Mouse (Mus musculus): ENCODE measurements around the gene Rpl5. TPM values are rescaled to one million over a fixed set of nuclear protein-coding genes. Genes with fewer than 3 reads are reported as not detected.

Gene Rpl5
- 74.8 and 83.7 TPM in 2 replicates for polyA plus RNA-seq (2014; fragmentation: Nextera tagmentation; extraction: Ambion mirVana)

GRCm38 (mm10) chr5:107900206-107901013 is at the start of gene Rpl5:
Gene Rpl5 (plus strand): TSS chr5:107900502.
- Histone ChIP-seq H3K36me3 (ENCODE audit: control insufficient read depth, insufficient read depth, low read length) (peaks cover 33% of the 10 kb centered on the region), H3K4me3 (ENCODE audit: low read depth, low read length) (peak within 1 kb of the TSS; percentile 75), H3K4me2 (ENCODE audit: low read length) (peak within 1 kb of the TSS; percentile 82), H3K27me3 (replicated peaks; ENCODE audit: control insufficient read depth, insufficient read depth, low read length) (no peaks in the 10 kb centered on the region), H3K9ac (ENCODE audit: low read length) (peak within 1 kb of the TSS; percentile 94), H3K9me3 (ENCODE audit: control insufficient read depth, low read length) (no peaks in the 10 kb centered on the region), H3K4me1 (replicated peaks; ENCODE audit: control insufficient read depth, insufficient read depth, low read length) (peaks cover 5% of the 10 kb centered on the region; the same call in 1 of the 2 replicates), H3K27ac (ENCODE audit: low read depth) (peak within 1 kb of the TSS; percentile 82)
- peak; percentile 97 for ATAC-seq (replicated peaks; ENCODE audit: low FRiP score, low TSS enrichment, low read depth)
- peak; percentile 95 for DNase-seq (ENCODE audit: low spot score)
- WGBS = 3% methylated on average over 65 of the region's 66 CpGs

- ATAC-seq (replicated peaks; ENCODE audit: low FRiP score, low TSS enrichment, low read depth) = no peak
- Histone ChIP-seq H3K4me3 (ENCODE audit: low read depth, low read length) (no peak overlapping the region), H3K36me3 (ENCODE audit: control insufficient read depth, insufficient read depth, low read length) (no peaks in the 10 kb centered on the region), H3K27ac (ENCODE audit: low read depth) (peak overlapping the region; percentile 59), H3K4me2 (ENCODE audit: low read length) (no peak overlapping the region), H3K9ac (ENCODE audit: low read length) (no peak overlapping the region), H3K4me1 (replicated peaks; ENCODE audit: control insufficient read depth, insufficient read depth, low read length) (peaks cover 16% of the 10 kb centered on the region), H3K27me3 (replicated peaks; ENCODE audit: control insufficient read depth, insufficient read depth, low read length) (no peaks in the 10 kb centered on the region), H3K9me3 (ENCODE audit: control insufficient read depth, low read length) (peaks cover 6% of the 10 kb centered on the region; the same call in 1 of the 2 replicates)
- peak; percentile 55 for DNase-seq (ENCODE audit: low spot score)
- 36% methylated on average over 6 of the region's 6 CpGs for WGBS
These were observed 46.5 kb upstream of the Rpl5 start for GRCm38 (mm10) chr5:107853807-107854206.

- DNase-seq (ENCODE audit: low spot score) = no peak
- H3K36me3 ChIP-seq (ENCODE audit: control insufficient read depth, insufficient read depth, low read length) = no peaks in the 10 kb centered on the region
- 72% methylated on average over 3 of the region's 3 CpGs for WGBS
These were observed 45.7 kb upstream of the Rpl5 start for GRCm38 (mm10) chr5:107854556-107854955.

GRCm38 (mm10) chr5:107855546-107855945 is 44.8 kb upstream of the Rpl5 start:
- Histone ChIP-seq H3K9me3 (ENCODE audit: control insufficient read depth, low read length) (no peaks in the 10 kb centered on the region), H3K4me1 (replicated peaks; ENCODE audit: control insufficient read depth, insufficient read depth, low read length) (peaks cover 16% of the 10 kb centered on the region), H3K9ac (ENCODE audit: low read length) (no peak overlapping the region), H3K4me3 (ENCODE audit: low read depth, low read length) (no peak overlapping the region), H3K4me2 (ENCODE audit: low read length) (no peak overlapping the region), H3K27me3 (replicated peaks; ENCODE audit: control insufficient read depth, insufficient read depth, low read length) (no peaks in the 10 kb centered on the region), H3K27ac (ENCODE audit: low read depth) (no peak overlapping the region), H3K36me3 (ENCODE audit: control insufficient read depth, insufficient read depth, low read length) (no peaks in the 10 kb centered on the region)
- ATAC-seq (replicated peaks; ENCODE audit: low FRiP score, low TSS enrichment, low read depth) (no peak), DNase-seq (ENCODE audit: low spot score) (no peak)
- WGBS = 70% methylated on average over 2 of the region's 2 CpGs

More at GRCm38 (mm10) chr5:107854556-107854955, 45.7 kb upstream of the Rpl5 start:
- Histone ChIP-seq H3K9me3 (ENCODE audit: control insufficient read depth, low read length) (peaks cover 6% of the 10 kb centered on the region; the same call in 1 of the 2 replicates), H3K27me3 (replicated peaks; ENCODE audit: control insufficient read depth, insufficient read depth, low read length) (no peaks in the 10 kb centered on the region), H3K4me2 (ENCODE audit: low read length) (no peak overlapping the region), H3K9ac (ENCODE audit: low read length) (no peak overlapping the region), H3K27ac (ENCODE audit: low read depth) (no peak overlapping the region), H3K4me3 (ENCODE audit: low read depth, low read length) (no peak overlapping the region), H3K4me1 (replicated peaks; ENCODE audit: control insufficient read depth, insufficient read depth, low read length) (peaks cover 16% of the 10 kb centered on the region)
- no peak for ATAC-seq (replicated peaks; ENCODE audit: low FRiP score, low TSS enrichment, low read depth)

- 54% methylated on average over 2 of the region's 2 CpGs for WGBS
- ATAC-seq (replicated peaks; ENCODE audit: low FRiP score, low TSS enrichment, low read depth) (no peak), DNase-seq (ENCODE audit: low spot score) (no peak)
- no peak overlapping the region for H3K27ac ChIP-seq (ENCODE audit: low read depth)
- no peaks in the 10 kb centered on the region for H3K9me3 ChIP-seq (ENCODE audit: control insufficient read depth, low read length)
- H3K4me1 ChIP-seq (replicated peaks; ENCODE audit: control insufficient read depth, insufficient read depth, low read length) = peaks cover 12% of the 10 kb centered on the region
- H3K4me2 ChIP-seq (ENCODE audit: low read length) = no peak overlapping the region
- no peak overlapping the region for H3K4me3 ChIP-seq (ENCODE audit: low read depth, low read length)
- no peaks in the 10 kb centered on the region for H3K36me3 ChIP-seq (ENCODE audit: control insufficient read depth, insufficient read depth, low read length)
- no peak overlapping the region for H3K9ac ChIP-seq (ENCODE audit: low read length)
- H3K27me3 ChIP-seq (replicated peaks; ENCODE audit: control insufficient read depth, insufficient read depth, low read length) = no peaks in the 10 kb centered on the region
These were observed 41.3 kb upstream of the Rpl5 start for GRCm38 (mm10) chr5:107858963-107859362.

- Histone ChIP-seq H3K4me1 (replicated peaks; ENCODE audit: control insufficient read depth, insufficient read depth, low read length) (peaks cover 12% of the 10 kb centered on the region), H3K4me3 (ENCODE audit: low read depth, low read length) (no peak overlapping the region), H3K27ac (ENCODE audit: low read depth) (no peak overlapping the region), H3K27me3 (replicated peaks; ENCODE audit: control insufficient read depth, insufficient read depth, low read length) (no peaks in the 10 kb centered on the region), H3K9ac (ENCODE audit: low read length) (no peak overlapping the region), H3K36me3 (ENCODE audit: control insufficient read depth, insufficient read depth, low read length) (no peaks in the 10 kb centered on the region), H3K4me2 (ENCODE audit: low read length) (no peak overlapping the region), H3K9me3 (ENCODE audit: control insufficient read depth, low read length) (no peaks in the 10 kb centered on the region)
- ATAC-seq (replicated peaks; ENCODE audit: low FRiP score, low TSS enrichment, low read depth) = no peak
- WGBS = 74% methylated on average over 3 of the region's 3 CpGs
- no peak for DNase-seq (ENCODE audit: low spot score)
These were observed 36.3 kb upstream of the Rpl5 start for GRCm38 (mm10) chr5:107863971-107864370.

GRCm38 (mm10) chr5:107866127-107867126 is 33.9 kb upstream of the Rpl5 start:
- Histone ChIP-seq H3K27me3 (replicated peaks; ENCODE audit: control insufficient read depth, insufficient read depth, low read length) (no peaks in the 10 kb centered on the region), H3K4me3 (ENCODE audit: low read depth, low read length) (no peak overlapping the region), H3K9ac (ENCODE audit: low read length) (no peak overlapping the region), H3K4me2 (ENCODE audit: low read length) (peak overlapping the region; percentile 15; the same call in 1 of the 2 replicates), H3K27ac (ENCODE audit: low read depth) (no peak overlapping the region; the same call in 1 of the 2 replicates), H3K4me1 (replicated peaks; ENCODE audit: control insufficient read depth, insufficient read depth, low read length) (peaks cover 12% of the 10 kb centered on the region), H3K9me3 (ENCODE audit: control insufficient read depth, low read length) (no peaks in the 10 kb centered on the region), H3K36me3 (ENCODE audit: control insufficient read depth, insufficient read depth, low read length) (no peaks in the 10 kb centered on the region)
- DNase-seq (ENCODE audit: low spot score) = no peak
- ATAC-seq (replicated peaks; ENCODE audit: low FRiP score, low TSS enrichment, low read depth) = no peak
- whole genome bisulfite sequencing = 53% methylated on average over 2 of the region's 2 CpGs

All from intestine, embryonic 14.5 days (tissue).